Mouse (Mus musculus): ENCODE measurements around the gene Hps1.

The Hps1 gene

DNA sequence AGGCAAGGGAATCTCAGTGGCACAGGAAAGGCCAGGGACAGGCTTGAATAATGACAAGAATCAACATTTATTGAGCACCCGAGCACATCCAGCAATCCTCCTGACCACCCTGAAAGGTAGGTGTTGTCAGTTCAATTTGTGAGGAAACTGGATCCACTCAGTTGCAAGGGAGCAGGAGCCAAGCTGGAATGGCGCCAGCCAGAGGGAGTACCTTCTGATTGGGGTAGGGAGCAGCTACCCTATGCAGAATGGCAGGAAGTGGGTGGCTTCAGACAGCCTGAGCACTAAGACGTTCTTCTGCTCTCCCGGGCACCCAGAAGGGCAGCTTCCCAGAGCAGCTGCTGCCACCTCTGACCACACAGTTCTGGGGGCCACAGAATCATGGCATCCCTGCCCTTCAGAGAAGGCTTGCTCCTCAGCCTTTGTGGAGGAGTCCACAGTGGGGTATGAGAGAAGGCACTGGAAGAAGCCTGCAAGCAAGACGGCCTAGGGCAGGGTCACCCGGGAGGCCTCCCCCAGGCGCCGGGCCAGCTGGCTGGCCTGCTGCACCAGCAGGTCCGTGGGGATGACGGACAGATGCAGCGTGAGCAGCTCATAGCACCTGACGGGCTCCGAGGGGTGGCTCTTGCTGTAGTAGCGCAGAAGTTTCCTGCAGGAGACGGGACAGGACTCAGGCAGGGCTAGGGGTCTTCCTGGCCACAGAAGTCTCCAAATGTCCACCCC is 24.5 kb downstream of the Hps1 start:
- in situ Hi-C loops (cut with MboI, MseI): no loop called here

DNA sequence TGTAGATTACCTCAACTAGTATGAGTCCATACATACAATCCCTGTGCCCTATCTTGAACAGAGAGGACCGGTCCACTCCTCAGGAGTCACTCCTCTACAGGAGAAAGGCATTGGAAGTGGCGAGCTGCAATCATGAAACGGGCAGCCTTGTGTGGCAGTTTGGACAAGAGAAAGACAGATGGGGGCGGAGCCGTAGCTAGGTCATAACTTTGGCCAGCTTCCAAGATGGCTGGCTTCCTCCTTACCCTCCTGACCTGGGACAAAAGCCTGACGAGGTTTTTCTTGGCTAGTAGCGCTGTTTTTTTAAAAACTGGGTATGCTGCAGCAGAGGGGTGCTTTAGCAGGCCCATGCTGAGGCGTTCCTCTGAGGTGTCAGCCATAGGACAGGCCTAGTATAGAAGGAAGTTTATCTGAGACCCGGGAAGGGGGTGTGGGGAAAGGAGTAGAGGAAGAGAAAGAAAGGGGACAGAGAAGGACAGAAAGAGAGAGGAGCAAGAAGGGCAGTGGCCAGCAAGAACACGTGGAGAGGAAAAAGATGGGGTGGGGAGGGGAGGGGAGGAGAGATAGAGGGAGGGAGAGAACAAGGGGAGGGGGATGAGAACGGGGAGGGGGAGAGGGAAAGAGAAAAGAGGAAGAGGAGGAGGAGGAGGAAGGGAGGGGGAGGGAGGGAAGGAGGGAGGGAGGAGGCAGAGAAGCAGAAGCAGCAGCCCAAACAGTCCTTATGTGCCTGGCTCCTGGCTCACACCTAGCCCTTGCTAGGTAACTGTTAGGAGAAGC is 26.4 kb downstream of the Hps1 start:
- in situ Hi-C loops (cut with MboI, MseI): no loop called here

DNA sequence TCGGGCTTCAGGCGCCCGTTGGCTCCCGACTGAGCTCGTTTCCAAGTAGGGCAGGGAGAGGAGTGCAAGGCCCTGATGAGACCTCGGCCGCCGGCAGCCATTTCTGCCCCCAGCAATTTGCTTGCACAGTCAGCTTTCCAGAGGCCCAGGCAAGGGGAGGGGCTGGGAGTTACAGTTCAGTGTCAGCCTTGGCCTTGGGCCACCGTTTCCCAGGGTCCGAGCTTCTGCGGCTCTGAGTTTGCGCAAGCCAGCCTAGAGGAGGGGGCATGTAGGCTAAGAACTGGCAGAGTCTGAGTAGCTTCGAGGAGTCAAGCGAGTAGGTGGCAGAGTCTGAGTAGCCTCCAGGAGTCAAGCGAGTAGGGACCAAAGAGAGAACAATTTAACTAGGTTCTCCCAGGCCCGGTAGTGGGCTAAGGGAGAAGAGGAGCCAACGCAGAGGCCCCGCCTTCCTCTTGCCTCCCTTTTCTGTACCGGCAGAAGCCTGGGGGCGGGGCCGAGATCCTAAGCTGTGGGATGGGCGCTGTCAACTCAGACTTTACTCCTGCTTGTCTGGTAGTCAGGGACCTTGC is 27.3 kb downstream of the Hps1 start, which contains the start of gene Pyroxd2:
TSS of gene Pyroxd2 (minus strand) at position 413 of the 569 bp plus-strand sequence.
- in situ Hi-C loops (cut with MboI, MseI): no loop called here

DNA sequence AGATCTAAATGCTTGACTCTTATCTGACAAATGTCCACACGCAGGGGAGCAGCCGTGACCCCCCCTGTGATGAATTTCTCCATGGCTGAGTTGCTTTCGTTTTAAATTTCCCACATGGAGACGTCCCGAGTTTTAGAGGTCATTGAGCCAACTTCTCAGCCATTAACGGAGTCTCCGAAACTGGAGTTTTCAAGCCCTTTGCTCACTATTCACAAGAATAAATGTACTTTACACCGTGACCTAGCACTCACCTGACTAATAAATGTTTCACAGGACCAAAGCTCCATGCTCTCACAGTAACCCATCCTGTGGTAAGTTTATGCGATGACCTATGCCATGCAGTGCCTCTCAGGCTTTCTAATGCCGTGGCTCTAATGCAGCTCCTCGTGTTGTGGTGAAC is 29.6 kb downstream of the Hps1 start:
- in situ Hi-C loops (cut with MboI, MseI): no loop called here

DNA sequence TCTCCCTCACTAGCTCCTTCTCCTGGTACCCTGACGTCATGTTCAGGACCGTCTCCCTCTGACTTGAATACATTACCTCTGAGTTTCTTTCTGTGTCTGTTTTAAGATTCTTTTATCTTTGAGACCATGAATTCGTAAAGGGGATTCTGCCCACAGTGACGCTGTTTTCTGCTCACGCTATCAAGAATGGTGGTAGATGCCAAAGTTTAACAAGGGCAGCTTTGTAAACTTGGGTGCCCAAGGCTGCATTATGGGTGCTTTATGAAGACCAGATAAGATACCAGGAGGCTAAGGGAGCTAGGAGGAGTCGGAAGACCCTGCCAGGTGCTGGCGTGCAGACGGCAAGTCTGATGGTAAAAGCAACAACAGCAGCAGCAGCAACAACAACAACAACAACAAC is 33.1 kb downstream of the Hps1 start:
- in situ Hi-C loops (cut with MboI, MseI): no loop called here

DNA sequence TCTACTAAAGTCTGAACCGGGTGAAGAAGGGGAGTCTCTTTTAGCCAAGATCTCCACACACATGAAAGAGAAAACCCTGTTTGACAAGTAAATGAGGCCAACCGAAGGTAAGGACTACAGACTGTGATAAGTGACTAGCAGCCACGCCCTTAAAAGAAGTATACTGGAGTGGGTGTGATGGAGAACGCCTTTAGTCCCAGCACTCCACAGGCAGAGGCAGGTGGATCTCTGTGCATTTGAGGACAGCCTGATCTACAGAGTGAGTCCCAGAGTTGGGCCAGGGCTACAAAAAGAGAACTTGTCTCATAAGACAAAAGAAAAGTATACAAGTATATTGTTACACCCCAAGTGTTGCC is 33.9 kb downstream of the Hps1 start:
- in situ Hi-C loops (cut with MboI, MseI): no loop called here

DNA sequence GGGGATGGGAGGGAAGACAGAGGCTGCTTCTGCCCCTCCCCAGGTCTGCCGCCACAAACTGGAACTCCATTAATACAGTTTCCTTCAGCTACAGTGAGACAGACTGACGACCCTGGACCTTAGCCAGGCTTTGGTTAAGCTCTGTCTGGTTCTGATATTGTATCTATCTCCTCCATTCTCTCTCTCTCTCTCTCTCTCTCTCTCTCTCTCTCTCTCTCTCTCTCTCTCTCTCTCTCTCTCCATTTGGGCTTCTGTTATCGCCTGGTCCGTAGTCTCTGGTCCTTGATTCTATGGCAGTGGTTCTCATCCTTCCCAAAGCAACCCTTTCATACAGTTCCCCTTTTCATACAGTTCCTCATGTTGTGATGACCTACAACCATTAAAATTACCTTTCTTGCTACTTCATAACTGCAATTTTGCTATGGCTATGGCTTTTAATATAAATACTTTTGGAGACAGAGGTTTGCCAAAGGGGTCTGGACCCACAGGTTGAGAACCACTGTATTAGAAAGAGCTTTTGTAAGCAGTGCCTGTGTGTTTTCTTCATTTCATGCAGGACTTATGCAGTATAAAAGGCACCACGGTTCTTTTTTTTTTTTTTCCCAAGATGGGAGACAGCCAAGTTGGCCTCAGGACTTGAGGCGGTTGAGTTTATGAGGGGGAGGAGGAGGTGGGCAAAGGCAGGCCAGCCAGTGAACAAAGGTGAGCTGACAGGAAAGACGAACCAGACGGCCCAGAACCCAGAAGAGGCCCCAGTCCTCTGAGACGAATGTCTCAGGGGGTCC is 34.5 kb downstream of the Hps1 start:
- in situ Hi-C loops (cut with MboI, MseI): no loop called here

DNA sequence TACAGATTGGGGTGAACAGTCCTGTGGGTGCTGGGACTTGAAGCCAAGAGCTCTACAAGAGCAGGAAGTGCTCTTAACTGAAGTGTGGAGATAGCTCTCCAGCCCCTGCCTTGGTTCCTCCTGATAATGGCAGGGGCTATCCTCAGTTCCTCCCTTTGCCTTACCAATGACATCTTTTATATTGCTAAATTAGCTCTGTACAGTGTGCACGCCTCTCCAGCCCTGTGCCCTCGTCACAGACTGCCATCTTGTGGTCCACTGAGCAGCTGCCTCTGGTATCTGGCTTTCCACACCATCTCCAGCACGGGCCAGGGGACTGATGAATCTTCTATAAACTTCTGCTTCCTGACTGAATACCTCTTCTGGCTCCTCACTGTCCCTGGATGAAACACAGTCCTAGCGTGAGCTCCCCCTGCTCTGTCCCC is 35.6 kb downstream of the Hps1 start:
- in situ Hi-C loops (cut with MboI, MseI): no loop called here

DNA sequence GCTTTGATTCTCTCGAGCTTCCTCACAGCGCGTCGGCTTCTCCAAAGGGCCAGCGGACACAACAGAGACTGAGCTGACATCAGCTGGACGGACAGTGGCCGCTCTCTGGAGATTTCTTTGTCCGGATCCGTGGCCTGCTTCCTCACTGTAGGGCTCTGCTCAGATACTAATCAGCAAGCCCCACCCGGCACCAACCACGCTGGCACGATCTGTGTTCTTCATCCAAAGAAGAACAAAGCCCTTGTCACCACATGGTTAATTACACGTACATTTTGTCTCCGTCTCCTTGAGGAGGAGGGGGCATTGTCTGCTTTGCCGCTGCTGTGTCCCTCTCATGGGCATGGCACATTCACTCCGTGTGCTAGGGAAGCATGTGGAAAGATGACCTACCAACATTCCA is 36.5 kb downstream of the Hps1 start:
- in situ Hi-C loops (cut with MboI, MseI): no loop called here

DNA sequence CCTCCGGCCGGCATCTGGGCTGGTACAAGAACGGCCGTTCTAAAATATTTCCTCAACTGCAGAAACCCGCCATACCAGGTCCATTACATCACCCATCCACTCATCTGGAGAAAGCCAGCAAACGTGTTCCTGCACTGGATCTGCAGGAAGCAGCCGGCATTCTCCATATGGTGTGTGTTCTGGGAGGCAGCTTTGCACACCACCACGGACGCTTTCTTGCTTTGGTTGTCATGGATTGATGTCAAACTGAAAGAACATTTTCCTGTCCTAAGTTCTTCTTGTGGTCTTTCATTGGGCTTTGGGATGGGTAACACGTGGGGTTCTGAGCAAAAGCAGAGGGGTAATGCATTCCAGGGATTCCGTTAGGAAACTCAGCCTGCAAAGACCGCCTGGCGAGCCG is 37.9 kb downstream of the Hps1 start:
- in situ Hi-C loops (cut with MboI, MseI): no loop called here

DNA sequence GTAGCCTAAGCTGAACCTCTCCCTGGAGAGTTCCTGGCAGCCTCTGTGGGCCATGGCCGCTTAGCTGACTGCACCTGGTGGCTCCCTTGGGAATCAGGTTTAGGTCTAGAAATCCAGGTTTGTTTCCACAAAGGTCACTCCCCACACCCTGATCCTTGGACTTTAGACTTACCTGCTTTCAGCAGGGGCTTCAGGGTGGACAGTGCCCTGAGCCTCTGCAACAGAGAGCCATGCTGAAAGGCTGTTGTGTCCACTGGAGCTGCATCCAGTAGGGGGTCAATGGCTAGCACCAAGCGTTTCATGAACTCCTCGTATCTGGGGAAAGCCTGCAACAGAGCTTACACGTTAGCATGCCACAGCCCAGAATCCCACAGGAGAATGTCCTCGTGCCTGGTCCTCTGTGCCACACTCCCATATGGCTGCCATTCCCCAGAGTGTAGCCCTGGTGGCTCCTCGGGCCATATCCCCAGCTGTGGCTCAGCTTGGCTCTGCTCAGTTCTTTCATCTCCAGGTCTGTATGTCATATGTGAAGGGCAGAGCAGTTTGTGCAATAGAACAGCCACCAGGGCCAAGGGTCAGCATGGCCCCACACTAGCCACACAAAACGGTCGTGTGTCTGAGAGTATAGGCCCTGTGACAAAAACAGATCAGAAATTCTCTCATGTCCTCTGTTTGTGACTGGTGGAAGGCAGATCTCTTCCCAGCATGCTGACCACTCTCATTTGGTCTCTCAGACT is 39.4 kb downstream of the Hps1 start:
- in situ Hi-C loops (cut with MboI, MseI): no loop called here

DNA sequence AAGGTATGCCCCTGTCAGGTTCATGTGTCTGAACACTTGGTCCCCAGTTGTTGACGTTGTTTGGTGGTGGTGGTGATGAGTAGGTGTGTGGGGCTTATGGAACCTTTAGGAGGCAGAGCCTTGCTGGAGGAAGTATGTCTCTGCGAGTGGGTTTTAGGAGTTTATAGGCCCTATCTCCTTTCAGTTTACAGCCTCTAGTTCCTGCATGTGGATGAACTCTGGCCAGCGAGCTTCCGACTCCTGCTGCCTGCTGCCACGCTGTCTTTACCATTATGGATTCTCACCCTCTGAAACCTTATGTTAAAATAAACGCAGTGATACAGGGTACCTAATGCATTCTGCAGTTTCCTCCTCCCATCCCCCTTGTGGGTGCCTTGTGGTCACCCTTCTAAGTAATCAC is 40.0 kb downstream of the Hps1 start:
- in situ Hi-C loops (cut with MboI, MseI): no loop called here

DNA sequence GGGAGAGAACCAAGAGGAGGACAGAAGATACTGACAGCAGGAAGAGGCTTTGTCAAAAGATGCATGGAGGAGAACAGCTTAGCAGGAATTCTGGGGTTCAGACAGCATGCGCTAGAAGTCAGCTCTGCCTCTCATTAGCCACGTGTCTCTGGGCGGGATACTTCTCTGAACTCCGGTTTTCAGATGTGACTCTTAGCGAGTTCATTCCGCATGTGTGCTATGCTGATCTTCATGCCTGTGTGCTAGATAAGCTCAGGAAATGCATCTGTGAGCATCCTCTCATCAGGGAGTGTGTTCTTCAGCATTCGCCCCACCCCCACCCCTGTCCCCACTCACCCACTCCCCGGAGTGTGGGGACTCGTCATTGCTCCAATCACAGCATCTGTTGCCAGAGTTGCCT is 42.0 kb downstream of the Hps1 start:
- in situ Hi-C loops (cut with MboI, MseI): no loop called here

DNA sequence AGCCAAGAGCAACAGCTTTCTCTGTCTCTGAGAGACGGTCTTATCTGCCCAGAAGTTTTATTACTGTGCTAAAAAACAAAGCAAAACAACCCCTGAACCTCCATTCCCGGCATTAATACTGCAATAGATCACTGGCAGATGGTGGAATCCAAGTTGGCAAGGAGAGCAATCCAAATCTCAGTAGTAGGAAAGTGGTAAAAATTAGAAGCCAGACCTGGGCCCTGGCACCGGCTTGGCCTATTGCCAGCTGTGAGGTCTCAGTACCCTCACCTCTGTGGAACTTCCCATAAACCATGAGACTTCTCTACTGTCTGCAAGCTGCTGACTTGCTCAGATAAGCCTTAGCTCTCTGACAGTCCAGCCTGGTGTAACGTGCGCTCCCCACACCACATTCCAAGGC is 44.8 kb downstream of the Hps1 start:
- in situ Hi-C loops (cut with MboI, MseI): no loop called here

DNA sequence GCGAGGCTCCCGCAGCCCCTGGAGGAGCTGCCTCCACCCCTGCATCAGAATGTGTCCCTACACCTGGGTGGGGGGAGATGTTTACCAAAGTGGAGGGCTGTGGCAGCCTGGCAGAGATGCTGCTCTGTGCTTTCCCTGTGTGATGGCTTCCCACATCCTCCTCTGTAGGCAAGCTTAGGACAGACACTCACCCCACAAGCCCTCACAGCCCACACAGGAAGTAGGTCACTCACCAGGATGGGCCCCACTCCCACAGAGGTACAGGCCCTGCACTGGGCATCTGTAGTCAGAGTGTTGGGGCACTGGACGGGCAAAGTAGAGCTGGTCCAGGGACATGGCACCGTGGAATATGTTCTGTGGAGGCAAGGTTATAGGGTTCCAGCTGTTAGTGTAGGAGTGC is 52.4 kb downstream of the Hps1 start:
- in situ Hi-C loops (cut with MboI, MseI): no loop called here

DNA sequence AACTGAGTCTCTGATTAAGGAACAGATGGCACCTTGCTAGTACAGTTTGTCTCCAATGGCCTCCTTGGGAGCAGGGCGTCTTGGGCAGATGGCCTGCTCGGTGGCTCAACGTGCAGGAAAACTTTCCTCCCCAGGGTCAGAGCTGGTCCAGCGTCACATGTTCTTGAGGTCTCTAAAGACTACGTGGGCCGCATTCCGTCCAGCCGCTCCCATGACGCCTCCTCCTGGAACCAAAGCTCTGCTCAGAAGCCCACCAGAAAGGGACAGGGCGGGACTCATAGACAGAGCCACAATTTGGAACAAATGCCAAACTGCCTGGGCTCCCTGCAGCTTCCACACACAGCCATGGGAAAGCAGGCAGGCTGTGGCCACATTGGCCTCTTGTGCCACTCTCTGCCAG is 53.0 kb downstream of the Hps1 start:
- in situ Hi-C loops (cut with MboI, MseI): no loop called here

DNA sequence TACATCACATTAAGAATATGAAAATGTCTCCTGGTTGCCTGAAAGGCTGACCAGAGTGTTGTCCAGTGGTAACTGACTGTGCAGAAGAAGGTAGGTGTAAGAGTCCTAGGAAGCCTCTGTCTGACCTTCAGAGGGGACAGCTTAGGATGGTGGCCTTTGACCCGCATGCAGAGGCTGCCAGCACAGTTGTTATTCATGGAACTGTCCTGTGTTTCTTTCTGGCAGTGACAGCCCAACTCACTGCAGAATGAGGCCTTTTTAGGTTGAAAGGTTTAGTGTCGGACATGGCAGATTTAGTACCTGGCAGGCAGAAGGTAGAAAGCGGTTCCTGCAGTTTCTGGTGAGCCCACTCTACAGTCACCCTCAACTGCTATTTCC is 53.8 kb downstream of the Hps1 start:
- in situ Hi-C loops (cut with MboI, MseI): no loop called here

DNA sequence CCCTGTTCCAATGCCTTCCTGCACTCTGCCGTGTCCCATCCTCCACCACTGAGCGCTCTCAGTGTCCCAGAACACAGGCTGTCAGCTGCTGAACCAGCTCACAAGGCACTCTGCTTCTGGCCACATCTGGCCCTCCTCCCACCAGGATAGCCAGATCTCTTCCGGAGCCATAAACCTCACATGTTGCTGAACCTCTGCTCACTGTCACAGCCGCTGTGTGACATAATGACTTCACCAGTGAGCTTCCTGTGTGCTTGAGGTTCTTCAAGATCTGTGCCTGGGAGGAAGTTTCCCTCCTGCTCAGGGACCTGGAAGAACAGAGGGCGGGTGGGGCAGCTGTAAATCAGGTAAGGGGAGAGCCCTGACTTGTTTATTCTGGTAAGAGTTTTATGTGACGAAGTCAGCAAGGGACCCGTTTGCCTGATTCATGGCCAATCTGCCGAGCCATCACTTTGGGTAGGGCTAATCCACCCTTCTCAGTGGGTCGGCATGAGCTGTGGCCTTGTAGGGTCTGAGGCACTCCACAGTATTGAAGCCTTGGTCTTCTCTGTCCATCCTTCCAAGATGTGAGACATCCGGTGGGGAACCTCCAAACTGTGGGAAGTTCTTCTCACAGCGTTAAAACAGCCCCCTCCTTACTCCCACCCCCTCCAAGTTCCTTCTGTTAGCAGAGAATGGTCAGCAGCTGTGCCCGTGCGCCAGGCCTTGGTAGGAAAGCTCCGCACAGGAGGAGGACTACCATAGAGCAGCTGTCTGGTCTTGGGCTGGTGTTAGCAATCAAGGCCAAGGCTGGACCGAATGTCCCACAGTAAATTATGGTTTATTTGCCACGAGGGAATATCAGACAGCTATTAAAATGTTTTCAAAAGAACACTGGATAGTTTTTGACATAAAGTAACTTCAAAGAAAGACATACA is 54.5 kb downstream of the Hps1 start:
- in situ Hi-C loops (cut with MboI, MseI): no loop called here

DNA sequence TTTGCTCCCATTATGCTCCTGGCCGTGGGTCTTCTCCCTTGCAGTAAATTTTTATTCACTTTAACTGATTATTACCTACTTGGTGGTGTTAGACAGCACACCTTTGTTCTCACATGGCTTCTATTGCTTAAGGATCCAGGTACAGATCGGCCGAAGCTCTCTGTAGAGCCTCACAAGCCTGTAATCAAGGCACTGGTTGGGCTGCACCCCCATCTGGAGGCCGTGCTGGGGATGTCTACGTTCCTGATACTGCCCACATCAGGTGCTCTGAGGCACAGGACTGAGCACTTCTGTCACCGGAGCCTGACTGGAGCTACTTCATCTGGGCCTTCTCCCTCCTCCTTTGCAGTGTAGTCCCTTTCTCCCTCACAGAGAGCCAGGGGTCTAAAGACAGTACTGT is 56.5 kb downstream of the Hps1 start:
- in situ Hi-C loops (cut with MboI, MseI): no loop called here

DNA sequence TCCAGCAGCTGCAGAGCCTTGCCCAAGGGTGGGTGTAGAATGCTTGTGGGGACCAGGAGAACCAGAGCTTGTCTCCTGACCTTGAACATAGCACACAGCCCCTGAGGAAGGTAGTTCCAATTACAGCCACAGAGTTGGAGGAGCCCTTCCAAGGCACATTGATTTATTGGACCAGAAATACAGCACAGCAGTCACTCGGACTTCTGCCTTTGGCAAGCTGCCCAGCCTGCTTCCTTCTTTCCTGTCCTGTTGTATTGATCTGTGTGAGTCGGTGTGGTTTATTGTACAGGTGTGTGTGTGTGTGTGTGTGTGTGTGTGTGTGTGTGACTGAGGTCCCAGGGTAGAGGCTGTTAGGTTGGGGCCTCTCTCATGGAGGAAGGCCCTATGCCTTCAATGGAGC is 57.3 kb downstream of the Hps1 start:
- in situ Hi-C loops (cut with MboI, MseI): no loop called here

DNA sequence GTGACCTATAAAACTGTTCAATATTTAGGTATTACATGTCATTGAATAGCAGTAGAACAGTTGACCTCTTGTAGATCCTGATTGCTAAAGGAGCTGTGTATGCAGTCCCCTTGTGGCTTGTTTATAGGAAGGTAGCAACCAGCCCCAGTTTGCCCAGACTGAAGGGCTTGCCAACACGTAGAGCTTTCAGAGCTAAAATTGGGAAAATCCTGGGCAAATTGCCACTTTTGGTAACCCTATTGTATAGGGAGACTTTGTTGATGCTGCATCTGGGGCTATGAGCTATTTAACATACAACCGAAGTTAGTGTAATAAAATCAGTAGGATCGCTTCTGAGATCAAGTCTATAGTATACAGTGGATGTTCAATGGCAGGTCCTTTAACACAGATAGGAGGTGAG is 61.7 kb downstream of the Hps1 start:
- in situ Hi-C loops (cut with MboI, MseI): no loop called here

All from regulatory T cell (primary cell).